Mouse (Mus musculus): Measurements from ENCODE around the gene Lingo1. TPM values are rescaled to one million over a fixed set of nuclear protein-coding genes. Genes with fewer than 3 reads are reported as not detected.

The Lingo1 gene
- polyA plus RNA-seq, 1 experiment, result 0.38 TPM

DNA sequence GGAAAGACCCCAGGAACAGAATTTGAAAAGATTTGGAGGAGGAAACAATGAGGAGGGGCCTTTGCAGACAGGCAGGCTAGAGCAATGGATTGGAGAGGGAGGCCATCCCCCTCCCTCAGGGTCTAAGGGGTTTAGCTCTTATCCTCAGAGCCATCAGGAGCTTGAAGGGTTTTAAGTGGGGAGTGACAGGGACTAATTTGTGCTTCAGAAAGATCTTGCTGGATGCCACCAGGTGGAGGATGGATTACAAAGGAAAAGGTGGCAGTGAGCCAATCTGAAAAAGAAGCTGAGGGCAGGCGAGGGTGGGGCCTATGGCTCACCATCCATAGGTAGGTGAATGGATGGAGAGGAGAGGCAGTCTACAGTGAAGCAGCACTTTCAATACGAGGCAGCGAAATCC, 105.0 kb downstream of the Lingo1 start:
- Histone ChIP-seq H3K4me3 (ENCODE audit: low read depth, low read length) (no peak overlapping the region), H3K36me3 (ENCODE audit: control insufficient read depth, insufficient read depth, low read length) (no peaks in the 10 kb centered on the region), H3K27ac (ENCODE audit: insufficient read depth, low read depth, low read length) (no peak overlapping the region), H3K4me1 (ENCODE audit: control insufficient read depth, insufficient read depth, insufficient read length, low read length) (no peaks in the 10 kb centered on the region), H3K27me3 (ENCODE audit: control insufficient read depth, insufficient read depth, low read length) (no peaks in the 10 kb centered on the region)
- 74% methylated on average over 3 of the region's 3 CpGs for WGBS
- TF ChIP-seq POLR2A (IDR thresholded peaks at IDR 0.05; ENCODE audit: low read depth, low read length), result no peak
- no peak for TF ChIP-seq CTCF (IDR thresholded peaks at IDR 0.05; ENCODE audit: extremely low read depth, insufficient read length, insufficient replicate concordance, low read depth, low read length)

- Histone ChIP-seq H3K4me1 (ENCODE audit: control insufficient read depth, insufficient read depth, insufficient read length, low read length) (no peaks in the 10 kb centered on the region), H3K4me3 (ENCODE audit: low read depth, low read length) (no peak overlapping the region), H3K27me3 (ENCODE audit: control insufficient read depth, insufficient read depth, low read length) (no peaks in the 10 kb centered on the region), H3K27ac (ENCODE audit: insufficient read depth, low read depth, low read length) (no peak overlapping the region), H3K36me3 (ENCODE audit: control insufficient read depth, insufficient read depth, low read length) (no peaks in the 10 kb centered on the region)
- 28% methylated on average over 1 of the region's 1 CpGs for WGBS
- no peak for TF ChIP-seq POLR2A (IDR thresholded peaks at IDR 0.05; ENCODE audit: low read depth, low read length)
- no peak for TF ChIP-seq CTCF (IDR thresholded peaks at IDR 0.05; ENCODE audit: extremely low read depth, insufficient read length, insufficient replicate concordance, low read depth, low read length)
These were observed 105.6 kb downstream of the Lingo1 start for GRCm38 (mm10) chr9:56690679-56691078.

GRCm38 (mm10) chr9:56687490-56687889, 108.8 kb downstream of the Lingo1 start:
- Histone ChIP-seq H3K36me3 (ENCODE audit: control insufficient read depth, insufficient read depth, low read length) (no peaks in the 10 kb centered on the region), H3K4me3 (ENCODE audit: low read depth, low read length) (no peak overlapping the region), H3K4me1 (ENCODE audit: control insufficient read depth, insufficient read depth, insufficient read length, low read length) (no peaks in the 10 kb centered on the region), H3K27ac (ENCODE audit: insufficient read depth, low read depth, low read length) (no peak overlapping the region), H3K27me3 (ENCODE audit: control insufficient read depth, insufficient read depth, low read length) (no peaks in the 10 kb centered on the region)
- 86% methylated on average over 5 of the region's 5 CpGs for WGBS
- TF ChIP-seq POLR2A (IDR thresholded peaks at IDR 0.05; ENCODE audit: low read depth, low read length) (no peak), CTCF (IDR thresholded peaks at IDR 0.05; ENCODE audit: extremely low read depth, insufficient read length, insufficient replicate concordance, low read depth, low read length) (no peak)

- no peak for TF ChIP-seq POLR2A (IDR thresholded peaks at IDR 0.05; ENCODE audit: low read depth, low read length)
- TF ChIP-seq CTCF (IDR thresholded peaks at IDR 0.05; ENCODE audit: extremely low read depth, insufficient read length, insufficient replicate concordance, low read depth, low read length), result no peak
- Histone ChIP-seq H3K36me3 (ENCODE audit: control insufficient read depth, insufficient read depth, low read length) (no peaks in the 10 kb centered on the region), H3K27me3 (ENCODE audit: control insufficient read depth, insufficient read depth, low read length) (no peaks in the 10 kb centered on the region), H3K4me1 (ENCODE audit: control insufficient read depth, insufficient read depth, insufficient read length, low read length) (no peaks in the 10 kb centered on the region), H3K27ac (ENCODE audit: insufficient read depth, low read depth, low read length) (no peak overlapping the region), H3K4me3 (ENCODE audit: low read depth, low read length) (no peak overlapping the region)
- WGBS, result 80% methylated on average over 1 of the region's 1 CpGs
These were observed 109.2 kb downstream of the Lingo1 start for GRCm38 (mm10) chr9:56687145-56687477.

- Histone ChIP-seq H3K27me3 (ENCODE audit: control insufficient read depth, insufficient read depth, low read length) (no peaks in the 10 kb centered on the region), H3K4me1 (ENCODE audit: control insufficient read depth, insufficient read depth, insufficient read length, low read length) (no peaks in the 10 kb centered on the region), H3K4me3 (ENCODE audit: low read depth, low read length) (no peak overlapping the region), H3K27ac (ENCODE audit: insufficient read depth, low read depth, low read length) (no peak overlapping the region), H3K36me3 (ENCODE audit: control insufficient read depth, insufficient read depth, low read length) (no peaks in the 10 kb centered on the region)
- 55% methylated on average over 14 of the region's 14 CpGs for WGBS
- TF ChIP-seq CTCF (IDR thresholded peaks at IDR 0.05; ENCODE audit: extremely low read depth, insufficient read length, insufficient replicate concordance, low read depth, low read length), result no peak
- TF ChIP-seq POLR2A (IDR thresholded peaks at IDR 0.05; ENCODE audit: low read depth, low read length), result no peak
These were observed 109.7 kb downstream of the Lingo1 start for GRCm38 (mm10) chr9:56686339-56687144.

- no peaks in the 10 kb centered on the region for H3K4me1 ChIP-seq (ENCODE audit: control insufficient read depth, insufficient read depth, insufficient read length, low read length)
- WGBS, result 44% methylated on average over 4 of the region's 4 CpGs
- H3K36me3 ChIP-seq (ENCODE audit: control insufficient read depth, insufficient read depth, low read length), result no peaks in the 10 kb centered on the region
- no peak overlapping the region for H3K27ac ChIP-seq (ENCODE audit: insufficient read depth, low read depth, low read length)
- TF ChIP-seq POLR2A (IDR thresholded peaks at IDR 0.05; ENCODE audit: low read depth, low read length) (no peak), CTCF (IDR thresholded peaks at IDR 0.05; ENCODE audit: extremely low read depth, insufficient read length, insufficient replicate concordance, low read depth, low read length) (no peak)
- H3K27me3 ChIP-seq (ENCODE audit: control insufficient read depth, insufficient read depth, low read length), result no peaks in the 10 kb centered on the region
- no peak overlapping the region for H3K4me3 ChIP-seq (ENCODE audit: low read depth, low read length)
These were observed 113.4 kb downstream of the Lingo1 start for GRCm38 (mm10) chr9:56682826-56683225.

DNA sequence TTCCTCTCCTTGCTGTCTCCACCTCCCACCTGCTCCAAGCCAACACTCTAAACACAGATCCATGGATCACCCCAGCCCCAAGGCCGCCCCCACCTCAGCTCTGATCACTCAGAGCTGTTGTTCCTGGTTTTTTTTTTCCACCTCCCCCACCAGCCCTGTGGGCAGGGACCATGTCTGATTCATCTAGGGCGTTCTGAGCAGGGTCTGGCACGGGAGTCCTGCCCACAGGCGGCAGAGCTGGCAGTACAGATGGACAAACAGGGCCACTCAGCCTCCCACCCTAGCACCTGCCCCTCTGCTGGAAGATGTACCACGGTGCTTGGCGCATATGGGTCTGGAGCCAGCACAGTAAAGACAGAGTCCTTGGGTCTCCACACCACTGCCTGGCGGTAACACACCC, 114.3 kb downstream of the Lingo1 start:
- no peaks in the 10 kb centered on the region for H3K27me3 ChIP-seq (ENCODE audit: control insufficient read depth, insufficient read depth, low read length)
- TF ChIP-seq CTCF (IDR thresholded peaks at IDR 0.05; ENCODE audit: extremely low read depth, insufficient read length, insufficient replicate concordance, low read depth, low read length) (no peak), POLR2A (IDR thresholded peaks at IDR 0.05; ENCODE audit: low read depth, low read length) (no peak)
- WGBS, result 72% methylated on average over 7 of the region's 7 CpGs
- H3K27ac ChIP-seq (ENCODE audit: insufficient read depth, low read depth, low read length), result no peak overlapping the region
- H3K4me3 ChIP-seq (ENCODE audit: low read depth, low read length), result no peak overlapping the region
- no peaks in the 10 kb centered on the region for H3K4me1 ChIP-seq (ENCODE audit: control insufficient read depth, insufficient read depth, insufficient read length, low read length)
- no peaks in the 10 kb centered on the region for H3K36me3 ChIP-seq (ENCODE audit: control insufficient read depth, insufficient read depth, low read length)
